Mouse (Mus musculus) MEL (cell line): ENCODE measurements around the gene Trmt1. TPM values are rescaled to one million over a fixed set of nuclear protein-coding genes. Genes with fewer than 3 reads are reported as not detected.

ENCODE experiments used
- DNase-seq: peaks from one replicate; pipeline ENCODE4 v3.0.0; 2011; ENCODE audit warnings: low read depth, low spot score
- H3K27ac ChIP-seq: 2 replicates; pipeline ENCODE4 v1.5.1; 2012; ENCODE audit warnings: low read depth, mild to moderate bottlenecking, control low read depth, low read length, moderate library complexity; ENCODE audit not compliant: control insufficient read depth
- H3K27me3 ChIP-seq, 2 experiments: fragments of 150-350 bp in 1 of 2; sonication (generic) in 1 of 2; 2 replicates each; pipeline ENCODE4 v1.6.1; 2012; ENCODE audit warnings: low read length in 2 of 2, mild to moderate bottlenecking in 2 of 2, improper control_type of control experiment in 1 of 2, moderate library complexity in 1 of 2; ENCODE audit not compliant: insufficient read depth in 2 of 2, control insufficient read depth in 1 of 2
- H3K36me3 ChIP-seq, 2 experiments: 2 replicates each; pipeline ENCODE4 v1.6.1; 2012 to 2014; ENCODE audit warnings: low read length in 2 of 2, improper control_type of control experiment in 1 of 2, inconsistent platforms in 1 of 2, mild to moderate bottlenecking in 1 of 2; ENCODE audit not compliant: insufficient read depth in 2 of 2, control insufficient read depth in 1 of 2
- H3K4me1 ChIP-seq, 2 experiments: fragments of 150-350 bp in 1 of 2; sonication (generic) in 1 of 2; 2 replicates each; pipeline ENCODE4 v1.6.1; 2012; ENCODE audit warnings: low read length in 2 of 2, improper control_type of control experiment in 1 of 2, mild to moderate bottlenecking in 1 of 2; ENCODE audit not compliant: insufficient read depth in 2 of 2, control insufficient read depth in 1 of 2
- H3K4me3 ChIP-seq, 2 experiments: fragments of 150-350 bp in 1 of 2; sonication (generic) in 1 of 2; 2 replicates each; pipeline ENCODE4 v1.5.1; 2012; ENCODE audit warnings: low read depth in 2 of 2, low read length in 2 of 2, mild to moderate bottlenecking in 2 of 2, moderate library complexity in 2 of 2, control low read depth in 1 of 2, improper control_type of control experiment in 1 of 2; ENCODE audit not compliant: control insufficient read depth in 1 of 2, insufficient read depth in 1 of 2
- H3K79me2 ChIP-seq: 2 replicates; pipeline ENCODE4 v1.6.1; 2012; ENCODE audit warnings: mild to moderate bottlenecking, low read length, moderate library complexity; ENCODE audit not compliant: control insufficient read depth, poor library complexity, insufficient read depth
- H3K9ac ChIP-seq: 2 replicates; pipeline ENCODE4 v1.6.1; 2012; ENCODE audit warnings: low read depth, mild to moderate bottlenecking, control low read depth, low read length, moderate library complexity; ENCODE audit not compliant: control insufficient read depth, poor library complexity, severe bottlenecking
- H3K9me3 ChIP-seq: fragments of 150-350 bp; sonication (generic); replicated peaks from 2 replicates; pipeline ENCODE4 v1.6.1; 2012; ENCODE audit warnings: mild to moderate bottlenecking, low read length, improper control_type of control experiment, moderate library complexity; ENCODE audit not compliant: insufficient read depth
- BHLHE40 ChIP-seq: IDR thresholded peaks from 2 replicates; pipeline ENCODE4 v1.6.1; 2012; ENCODE audit warnings: low read depth, mild to moderate bottlenecking, inconsistent platforms, low read length, improper control_type of control experiment, borderline replicate concordance
- CHD2 ChIP-seq: IDR thresholded peaks from 2 replicates; pipeline ENCODE4 v1.6.1; 2011; ENCODE audit warnings: low read length, improper control_type of control experiment
- CTCF ChIP-seq, 3 experiments: IDR thresholded peaks in 2 of 3; conservative IDR thresholded peaks in 1 of 3; 2 replicates each; pipeline ENCODE4 v1.5.1; 2011 to 2012; ENCODE audit warnings: low read length in 3 of 3, low read depth in 2 of 3, mild to moderate bottlenecking in 2 of 3, improper control_type of control experiment in 1 of 3, inconsistent platforms in 1 of 3, mixed read lengths in 1 of 3, moderate library complexity in 1 of 3; ENCODE audit not compliant: control insufficient read depth in 1 of 3, insufficient read depth in 1 of 3, poor library complexity in 1 of 3, severe bottlenecking in 1 of 3
- EP300 ChIP-seq, 2 experiments: IDR thresholded peaks; 2 replicates each; pipeline ENCODE4 v1.6.1; 2011; ENCODE audit warnings: improper control_type of control experiment in 2 of 2, low read length in 2 of 2, low read depth in 1 of 2, mild to moderate bottlenecking in 1 of 2
- ETS1 ChIP-seq: IDR thresholded peaks from 2 replicates; pipeline ENCODE4 v1.6.1; 2012; ENCODE audit warnings: low read depth, mild to moderate bottlenecking, inconsistent platforms, low read length, improper control_type of control experiment, moderate library complexity
- GABPA ChIP-seq: IDR thresholded peaks from 2 replicates; pipeline ENCODE4 v1.6.1; 2012; ENCODE audit warnings: low read depth, mild to moderate bottlenecking, inconsistent platforms, low read length, improper control_type of control experiment, moderate library complexity
- GATA1 ChIP-seq: IDR thresholded peaks from 2 replicates; pipeline ENCODE4 v1.6.1; 2011; ENCODE audit warnings: low read depth, low read length, improper control_type of control experiment
- JUND ChIP-seq: IDR thresholded peaks from 2 replicates; pipeline ENCODE4 v1.6.1; 2011; ENCODE audit warnings: low read depth, mild to moderate bottlenecking, improper control_type of control experiment, low read length
- MAFK ChIP-seq: IDR thresholded peaks from 2 replicates; pipeline ENCODE4 v1.6.1; 2011; ENCODE audit warnings: low read depth, mild to moderate bottlenecking, low read length, improper control_type of control experiment, borderline replicate concordance
- MAZ ChIP-seq: IDR thresholded peaks from 2 replicates; pipeline ENCODE4 v1.6.1; 2012; ENCODE audit warnings: low read depth, mild to moderate bottlenecking, inconsistent platforms, low read length, improper control_type of control experiment
- MEF2A ChIP-seq: IDR thresholded peaks from 2 replicates; pipeline ENCODE4 v1.6.1; 2014; ENCODE audit warnings: low read depth, mild to moderate bottlenecking, inconsistent platforms, low read length, improper control_type of control experiment; ENCODE audit not compliant: poor library complexity, insufficient replicate concordance, severe bottlenecking; ENCODE audit errors: extremely low read depth
- MXI1 ChIP-seq: IDR thresholded peaks from 2 replicates; pipeline ENCODE4 v1.6.1; 2011; ENCODE audit warnings: mild to moderate bottlenecking, low read depth, low read length, improper control_type of control experiment
- MYC ChIP-seq: IDR thresholded peaks from 2 replicates; pipeline ENCODE4 v1.6.1; 2011; ENCODE audit warnings: low read depth, mild to moderate bottlenecking, low read length, improper control_type of control experiment, moderate library complexity
- NELFE ChIP-seq: IDR thresholded peaks from 2 replicates; pipeline ENCODE4 v1.6.1; 2011; ENCODE audit warnings: low read depth, low read length, improper control_type of control experiment
- NRF1 ChIP-seq: IDR thresholded peaks from 2 replicates; pipeline ENCODE4 v1.6.1; 2014; ENCODE audit warnings: low read depth, mild to moderate bottlenecking, inconsistent platforms, low read length, improper control_type of control experiment, moderate library complexity; ENCODE audit not compliant: poor library complexity, insufficient read depth, severe bottlenecking
- POLR2A ChIP-seq, 2 experiments: IDR thresholded peaks; 2 replicates each; pipeline ENCODE4 v1.6.1; 2011 to 2012; ENCODE audit warnings: low read length in 2 of 2, mild to moderate bottlenecking in 2 of 2, control low read depth in 1 of 2, improper control_type of control experiment in 1 of 2, low read depth in 1 of 2, moderate library complexity in 1 of 2; ENCODE audit not compliant: control insufficient read depth in 1 of 2, insufficient read depth in 1 of 2, poor library complexity in 1 of 2
- POLR2AphosphoS5 ChIP-seq: IDR thresholded peaks from 2 replicates; pipeline ENCODE4 v1.6.1; 2012; ENCODE audit warnings: low read depth, borderline replicate concordance, mild to moderate bottlenecking, inconsistent platforms, low read length, moderate library complexity, mixed read lengths
- RAD21 ChIP-seq: IDR thresholded peaks from 2 replicates; pipeline ENCODE4 v1.6.1; 2011; ENCODE audit warnings: mild to moderate bottlenecking, low read depth, low read length, improper control_type of control experiment
- RCOR1 ChIP-seq: IDR thresholded peaks from 2 replicates; pipeline ENCODE4 v1.6.1; 2012; ENCODE audit warnings: low read depth, mild to moderate bottlenecking, inconsistent platforms, low read length, improper control_type of control experiment
- SIN3A ChIP-seq: IDR thresholded peaks from 2 replicates; pipeline ENCODE4 v1.6.1; 2012; ENCODE audit warnings: low read length, improper control_type of control experiment, inconsistent platforms
- SMC3 ChIP-seq: IDR thresholded peaks from 2 replicates; pipeline ENCODE4 v1.6.1; 2011; ENCODE audit warnings: low read depth, low read length, improper control_type of control experiment
- USF1 ChIP-seq: IDR thresholded peaks from 2 replicates; pipeline ENCODE4 v1.6.1; 2014; ENCODE audit warnings: low read depth, mild to moderate bottlenecking, inconsistent platforms, low read length, improper control_type of control experiment, moderate library complexity
- USF2 ChIP-seq, 2 experiments: IDR thresholded peaks; 2 replicates each; pipeline ENCODE4 v1.6.1; 2011 to 2012; ENCODE audit warnings: improper control_type of control experiment in 2 of 2, low read length in 2 of 2, borderline replicate concordance in 1 of 2, inconsistent platforms in 1 of 2, low read depth in 1 of 2, mild to moderate bottlenecking in 1 of 2; ENCODE audit not compliant: insufficient read depth in 1 of 2
- ZKSCAN1 ChIP-seq: IDR thresholded peaks from 2 replicates; pipeline ENCODE4 v1.6.1; 2012; ENCODE audit warnings: low read depth, mild to moderate bottlenecking, inconsistent platforms, low read length, improper control_type of control experiment, moderate library complexity
- ZMIZ1 ChIP-seq: IDR thresholded peaks from 2 replicates; pipeline ENCODE4 v1.6.1; 2012; ENCODE audit warnings: low read depth, mild to moderate bottlenecking, inconsistent platforms, low read length, improper control_type of control experiment, moderate library complexity
- ZNF384 ChIP-seq: IDR thresholded peaks from 2 replicates; pipeline ENCODE4 v1.6.1; 2012; ENCODE audit warnings: low read depth, mild to moderate bottlenecking, inconsistent platforms, low read length, improper control_type of control experiment
- polyA plus RNA-seq, 2 experiments: library from polyadenylated mRNA; stranded (reverse) in 1 of 2; unstranded in 1 of 2; fragments of >175 nt in 1 of 2; fragments of >200 nt in 1 of 2; gene quantifications; 2 replicates each; pipeline versions ENCODE4 v1.2.1 to v1.2.4; 2012; ENCODE audit warnings: low replicate concordance in 2 of 2, low read depth in 1 of 2; ENCODE audit not compliant: insufficient read length in 2 of 2, insufficient read depth in 1 of 2, missing spikeins in 1 of 2
- total RNA-seq: library from RNA; depleted of rRNA; stranded (reverse); fragments of 300-350 nt; gene quantifications from 2 replicates; pipeline ENCODE4 v1.2.3, GENCODE M21; 2012

The Trmt1 gene
- total and polyA plus RNA-seq, 3 experiments = 183 to 221 TPM; not detected in 1

- DNase-seq = peak; percentile 58
- H3K4me1 ChIP-seq = peaks cover 5 to 21% of the 10 kb centered on the region in 2 experiments
- H3K27ac ChIP-seq = no peak overlapping the region
- H3K36me3 ChIP-seq = peaks cover 0 to 19% of the 10 kb centered on the region in 2 experiments; a peak in 2 of 4 replicates
- no peak overlapping the region for H3K4me3 ChIP-seq
- no peaks in the 10 kb centered on the region for H3K27me3 ChIP-seq
- H3K9me3 ChIP-seq = no peaks in the 10 kb centered on the region
- H3K79me2 ChIP-seq = peaks cover 1% of the 10 kb centered on the region; the same call in 1 of the 2 replicates
- no peak overlapping the region for H3K9ac ChIP-seq
- TF ChIP-seq GABPA (no peak), SMC3 (peak; percentile 51), EP300 (IDR thresholded peaks at IDR 0.05; ENCODE audit: low read depth in 1 of 2, low read length in 2 of 2) (no peak), MYC (no peak), RCOR1 (no peak), NELFE (no peak), MAZ (no peak), CTCF (IDR thresholded peaks at IDR 0.05 in 2 of 3, conservative IDR thresholded peaks at IDR 0.05 in 1 of 3; ENCODE audit: control insufficient read depth in 1 of 3, insufficient read depth in 1 of 3, low read depth in 2 of 3, low read length in 3 of 3, poor library complexity in 1 of 3, severe bottlenecking in 1 of 3) (peak; percentile 48 to 66 (median 60)), USF2 (IDR thresholded peaks at IDR 0.05; ENCODE audit: borderline replicate concordance in 1 of 2, insufficient read depth in 1 of 2, low read depth in 1 of 2, low read length in 2 of 2) (no peak), MAFK (no peak), GATA1 (no peak), ZKSCAN1 (no peak), NRF1 (no peak), ZMIZ1 (no peak), MXI1 (no peak), RAD21 (peak; percentile 8)
These were observed 31.5 kb upstream of the Trmt1 start for GRCm38 (mm10) chr8:84654597-84654996.

GRCm38 (mm10) chr8:84655336-84656190 is 30.5 kb upstream of the Trmt1 start:
- no peak overlapping the region for H3K4me3 ChIP-seq
- no peaks in the 10 kb centered on the region for H3K9me3 ChIP-seq
- DNase-seq = no peak
- peaks cover 4% of the 10 kb centered on the region for H3K79me2 ChIP-seq
- peaks cover 5 to 27% of the 10 kb centered on the region in 2 experiments for H3K4me1 ChIP-seq
- peak overlapping the region; percentile 61; the same call in 1 of the 2 replicates for H3K9ac ChIP-seq
- no peak overlapping the region for H3K27ac ChIP-seq
- H3K36me3 ChIP-seq = peaks cover 0 to 21% of the 10 kb centered on the region in 2 experiments; a peak in 2 of 4 replicates
- H3K27me3 ChIP-seq = no peaks in the 10 kb centered on the region
- no peak for TF ChIP-seq MXI1
- TF ChIP-seq CTCF (IDR thresholded peaks at IDR 0.05 in 2 of 3, conservative IDR thresholded peaks at IDR 0.05 in 1 of 3; ENCODE audit: control insufficient read depth in 1 of 3, insufficient read depth in 1 of 3, low read depth in 2 of 3, low read length in 3 of 3, poor library complexity in 1 of 3, severe bottlenecking in 1 of 3) = no peak
- no peak for TF ChIP-seq USF1
- TF ChIP-seq POLR2AphosphoS5 = no peak
- no peak for TF ChIP-seq MAZ
- no peak for TF ChIP-seq SIN3A
- TF ChIP-seq MEF2A = no peak
- no peak for TF ChIP-seq ZMIZ1
- TF ChIP-seq JUND = no peak
- no peak for TF ChIP-seq GABPA
- TF ChIP-seq ETS1 = no peak
- TF ChIP-seq ZNF384 = no peak
- no peak for TF ChIP-seq BHLHE40
- no peak for TF ChIP-seq CHD2
- TF ChIP-seq POLR2A (IDR thresholded peaks at IDR 0.05; ENCODE audit: control insufficient read depth in 1 of 2, insufficient read depth in 1 of 2, low read depth in 1 of 2, low read length in 2 of 2, poor library complexity in 1 of 2) = no peak
- no peak for TF ChIP-seq ZKSCAN1
- TF ChIP-seq EP300 (IDR thresholded peaks at IDR 0.05; ENCODE audit: low read depth in 1 of 2, low read length in 2 of 2) = no peak
- TF ChIP-seq MYC = no peak
